Mouse (Mus musculus) CD4-positive helper T cell, adult 2 months (primary cell): ENCODE results near the gene Cd300lg.

Experiments used
- DNase-seq: peaks from one replicate; pipeline ENCODE4 v3.0.0-alpha.2; 2012; ENCODE audit warnings: low read depth, missing footprints, low spot score

The Cd300lg gene

GRCm38 (mm10) chr11:102025991-102026660 lies 15.2 kb upstream of the Cd300lg start:
- DNase-seq, result no peak

GRCm38 (mm10) chr11:102026694-102027360 lies 14.5 kb upstream of the Cd300lg start:
- no peak for DNase-seq

- no peak for DNase-seq
Measured at GRCm38 (mm10) chr11:102027361-102028017, 13.8 kb upstream of the Cd300lg start.

GRCm38 (mm10) chr11:102028087-102028816 lies 13.1 kb upstream of the Cd300lg start, which contains the start of gene Mpp3:
TSS of gene Mpp3 (minus strand) at chr11:102028461.
- DNase-seq, result no peak

GRCm38 (mm10) chr11:102029304-102029703 lies 12.0 kb upstream of the Cd300lg start:
- DNase-seq, result no peak

GRCm38 (mm10) chr11:102029966-102030365 lies 11.3 kb upstream of the Cd300lg start:
- no peak for DNase-seq

- DNase-seq, result no peak
Measured at GRCm38 (mm10) chr11:102031149-102031548, 10.2 kb upstream of the Cd300lg start.

GRCm38 (mm10) chr11:102033055-102033591 lies 8.2 kb upstream of the Cd300lg start:
- no peak for DNase-seq

GRCm38 (mm10) chr11:102034887-102035286 lies 6.4 kb upstream of the Cd300lg start:
- no peak for DNase-seq

- DNase-seq, result no peak
Measured at GRCm38 (mm10) chr11:102035456-102035960, 5.8 kb upstream of the Cd300lg start.

GRCm38 (mm10) chr11:102036336-102036735 lies 5.0 kb upstream of the Cd300lg start:
- no peak for DNase-seq

GRCm38 (mm10) chr11:102037789-102038188 lies 3.5 kb upstream of the Cd300lg start:
- no peak for DNase-seq

GRCm38 (mm10) chr11:102039487-102040137 lies 1.7 kb upstream of the Cd300lg start:
- no peak for DNase-seq

GRCm38 (mm10) chr11:102040138-102040524 lies 1.2 kb upstream of the Cd300lg start:
- peak; percentile 55 for DNase-seq

- no peak for DNase-seq
Measured at GRCm38 (mm10) chr11:102040646-102041045, 663 bp upstream of the Cd300lg start.

GRCm38 (mm10) chr11:102042971-102043370 lies 1.7 kb downstream of the Cd300lg start:
- DNase-seq, result no peak

GRCm38 (mm10) chr11:102043381-102043780 lies 2.1 kb downstream of the Cd300lg start:
- no peak for DNase-seq

GRCm38 (mm10) chr11:102044691-102045212 lies 3.4 kb downstream of the Cd300lg start:
- no peak for DNase-seq

- DNase-seq, result no peak
Measured at GRCm38 (mm10) chr11:102046607-102047006, 5.3 kb downstream of the Cd300lg start.

- no peak for DNase-seq
Measured at GRCm38 (mm10) chr11:102049875-102050482, 8.7 kb downstream of the Cd300lg start.
